Mouse (Mus musculus) gastrocnemius, adult 18-20 months (tissue): ENCODE measurements around the gene Epb41l4b. TPM values are rescaled to one million over a fixed set of nuclear protein-coding genes. Genes with fewer than 3 reads are reported as not detected.
A peak's percentile ranks its signal among the peaks of the same experiment; 100 is the strongest.

ENCODE experiments used
- DNase-seq: peaks from one replicate; pipeline ENCODE4 v3.0.0; 2021; ENCODE audit warnings: low spot score
- total RNA-seq, 2 experiments: library from RNA; stranded (reverse); gene quantifications; 2 replicates each; pipeline ENCODE4 v1.2.3; 2021

Gene Epb41l4b
- total RNA-seq, 2 experiments from 2014 or later, result 3.7 to 4.2 TPM

DNA sequence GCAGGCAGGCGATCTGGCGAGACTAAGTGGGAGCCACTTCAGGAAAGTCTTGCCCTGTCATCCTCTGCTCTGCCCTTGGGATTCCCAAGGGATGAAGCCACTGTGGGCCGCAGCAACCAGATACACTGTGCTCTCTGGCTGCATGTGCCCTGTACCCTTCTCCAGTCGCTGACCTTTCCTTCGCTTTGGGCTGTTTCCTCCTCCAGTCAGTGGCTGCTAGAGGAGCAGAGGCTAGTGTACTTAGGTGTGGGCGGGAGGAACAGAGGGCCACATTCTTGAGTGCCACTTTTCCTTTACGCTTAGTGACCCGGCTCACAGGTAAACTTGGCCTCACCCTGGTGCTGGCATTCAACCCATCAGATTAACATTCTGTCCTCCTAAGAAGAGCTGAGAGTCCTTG lies 10.6 kb upstream of the Epb41l4b start:
- DNase-seq, result peak; percentile 55

DNA sequence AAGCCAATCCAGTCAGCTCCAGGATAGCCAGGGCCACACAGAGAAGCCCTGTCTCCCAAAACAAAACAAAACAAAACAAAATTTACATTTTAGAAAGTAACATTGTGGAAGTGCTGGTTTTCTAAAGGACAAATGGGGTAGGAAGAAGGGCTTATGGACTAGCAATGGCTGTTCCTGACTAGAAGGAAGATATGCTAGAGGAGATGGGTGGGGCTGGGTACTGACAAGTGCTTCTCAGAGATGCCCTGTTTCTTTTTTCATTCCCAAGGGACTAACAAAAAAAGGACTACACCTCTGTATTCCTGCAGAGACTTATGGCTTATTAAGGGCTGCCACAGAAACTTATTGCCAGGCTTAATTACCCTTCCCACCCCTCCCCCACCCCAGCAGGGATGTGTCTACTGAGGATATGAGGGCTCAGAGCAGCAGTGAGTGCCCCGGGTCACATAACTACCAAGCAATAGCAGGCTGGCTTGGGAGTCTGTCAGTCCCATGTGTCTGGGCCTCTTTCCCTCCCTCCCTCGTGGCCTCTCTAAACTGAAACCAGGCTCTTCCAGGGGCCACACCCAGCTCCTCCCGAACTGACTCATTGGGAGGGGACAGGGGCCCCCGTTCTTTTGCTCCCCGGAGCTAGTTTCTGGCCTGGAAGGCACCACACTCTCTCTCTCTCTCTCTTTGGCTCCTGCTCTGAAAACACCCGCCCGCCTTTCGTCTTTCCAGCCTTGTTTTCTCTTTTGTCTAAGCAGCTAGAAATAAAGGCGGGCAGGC lies 10.0 kb upstream of the Epb41l4b start:
- DNase-seq, result peak; percentile 69

DNA sequence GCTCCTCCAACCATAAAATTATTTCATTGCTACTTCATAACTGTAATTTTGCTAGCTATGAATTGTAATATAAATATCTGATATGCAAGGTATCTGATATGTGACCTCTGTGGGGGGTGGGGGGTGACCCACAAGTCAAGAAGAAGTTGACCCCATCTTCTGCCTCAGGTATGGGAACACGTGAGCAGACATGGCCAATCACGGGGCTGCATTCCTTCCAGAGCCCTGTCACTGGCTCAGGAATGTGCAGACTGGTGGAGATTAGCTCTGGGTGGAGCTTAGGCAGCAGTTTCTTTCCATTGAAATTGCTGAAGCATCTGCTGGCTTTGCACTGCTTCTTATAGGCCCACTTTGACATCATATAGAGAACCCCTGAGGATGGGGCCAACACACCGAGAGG lies 4.9 kb upstream of the Epb41l4b start:
- DNase-seq, result no peak

DNA sequence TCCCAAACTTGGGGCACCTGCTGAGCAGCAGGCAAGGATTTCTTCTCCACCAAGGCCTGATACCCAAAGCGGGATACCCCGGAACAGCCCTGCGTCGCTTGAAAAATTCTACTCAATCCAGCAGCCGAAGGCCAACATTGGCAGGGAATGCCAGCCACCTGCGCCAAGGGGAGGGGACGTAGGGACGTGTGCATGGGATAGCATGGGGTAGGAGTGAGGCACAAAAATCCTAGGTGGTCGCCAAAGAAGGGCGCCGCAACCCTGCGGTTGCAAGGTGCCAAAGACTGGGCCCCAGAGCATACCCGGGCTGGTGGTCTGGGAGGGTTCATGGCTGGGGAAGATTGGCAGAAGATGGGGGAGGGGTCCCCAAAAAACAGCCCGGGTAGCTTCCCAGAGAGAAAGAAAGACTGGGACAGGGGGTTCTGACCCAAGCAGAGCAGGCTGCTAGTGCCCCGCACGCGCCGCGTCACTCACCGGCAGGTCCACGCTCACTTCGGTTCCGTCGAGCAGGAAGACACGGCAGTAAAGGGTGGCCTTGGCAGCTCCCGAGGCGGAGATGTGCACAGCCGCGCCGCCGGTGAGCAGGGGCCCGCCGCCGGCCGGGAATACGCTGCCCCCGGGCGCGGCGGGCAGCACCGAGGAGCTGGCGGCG lies 737 bp downstream of the Epb41l4b start:
- DNase-seq, result no peak

DNA sequence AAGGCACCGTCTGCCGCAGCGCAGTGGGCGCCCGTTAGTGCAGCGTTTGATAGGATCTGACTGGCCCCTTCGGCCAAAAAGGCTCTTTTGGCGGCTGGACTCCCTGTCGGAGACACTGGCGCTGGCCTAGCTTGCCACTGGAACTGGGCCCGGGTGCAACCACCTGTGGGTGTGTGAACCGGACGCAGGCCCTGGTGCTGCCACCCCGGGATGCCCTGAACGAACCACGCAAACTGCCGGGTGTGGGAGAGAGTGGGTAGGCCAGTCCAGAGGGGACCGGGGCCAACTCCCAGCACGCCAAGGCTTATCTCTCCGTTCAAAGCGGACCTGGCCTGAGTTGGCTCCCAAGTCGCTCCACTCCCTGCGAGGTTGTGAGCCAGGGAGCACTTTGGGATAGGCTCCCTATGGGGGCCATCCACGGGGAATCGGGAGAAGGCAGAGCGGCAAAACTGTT lies 1.3 kb downstream of the Epb41l4b start:
- no peak for DNase-seq

DNA sequence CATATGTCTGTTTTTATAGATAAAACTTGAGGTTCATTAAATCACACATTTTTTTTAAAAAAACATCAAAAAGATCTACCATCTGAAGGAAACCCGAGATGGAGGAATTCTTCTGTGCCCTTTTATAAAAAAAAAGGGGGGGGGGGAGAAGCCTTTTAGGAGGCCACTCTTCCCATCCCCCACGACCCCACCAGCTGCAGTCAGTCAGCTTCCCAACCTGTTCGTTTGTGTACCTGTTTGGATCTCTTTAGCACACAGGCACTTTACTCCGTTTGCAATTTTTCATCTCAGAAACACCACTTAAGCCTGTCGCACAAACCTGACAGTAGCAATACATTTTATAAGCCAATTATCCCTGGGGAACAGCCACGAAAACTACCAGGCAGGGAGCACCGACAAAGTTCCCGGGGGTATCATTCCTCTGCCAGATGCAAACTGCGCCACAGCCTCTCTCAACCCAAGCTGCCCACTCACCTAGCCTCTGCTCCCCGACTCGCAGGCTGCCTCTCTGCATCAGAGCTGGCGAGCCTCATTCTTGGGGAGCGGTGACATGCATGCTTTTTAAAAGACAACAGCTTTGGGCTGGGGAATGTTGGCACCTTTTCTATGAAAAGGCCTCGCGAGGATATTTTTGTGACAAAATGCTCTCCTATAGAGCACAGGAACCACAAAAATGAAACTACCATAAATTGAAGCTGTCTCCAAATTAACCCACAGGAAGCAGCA lies 2.1 kb downstream of the Epb41l4b start:
- no peak for DNase-seq

DNA sequence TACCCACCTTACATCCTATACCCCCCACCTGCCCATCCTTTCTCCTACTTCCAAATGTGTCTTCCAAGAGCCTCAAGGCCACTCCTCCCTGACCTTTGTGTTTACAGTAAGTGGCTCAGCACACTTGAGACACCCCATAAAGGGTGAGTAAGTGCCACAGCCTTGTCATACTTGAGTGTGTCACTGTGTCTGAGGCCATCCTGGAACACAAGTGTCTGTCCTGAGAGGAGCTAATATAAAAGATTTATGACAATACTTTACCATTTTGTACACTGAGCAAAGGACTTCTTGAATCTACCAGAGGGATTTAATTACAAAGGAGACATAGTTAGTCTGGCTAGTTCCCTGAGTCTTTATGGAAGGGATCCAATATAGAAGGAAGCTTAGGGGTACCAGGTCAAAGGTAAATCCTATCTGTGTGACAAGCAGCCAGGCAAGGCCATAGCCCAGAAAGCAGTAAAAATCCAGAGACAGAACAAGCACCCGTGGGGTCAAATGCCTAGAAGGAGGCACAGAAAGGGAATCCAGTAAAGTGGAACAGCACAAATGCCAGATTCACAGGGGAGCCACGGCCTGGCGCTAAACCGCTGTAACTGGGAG lies 2.9 kb downstream of the Epb41l4b start:
- no peak for DNase-seq

DNA sequence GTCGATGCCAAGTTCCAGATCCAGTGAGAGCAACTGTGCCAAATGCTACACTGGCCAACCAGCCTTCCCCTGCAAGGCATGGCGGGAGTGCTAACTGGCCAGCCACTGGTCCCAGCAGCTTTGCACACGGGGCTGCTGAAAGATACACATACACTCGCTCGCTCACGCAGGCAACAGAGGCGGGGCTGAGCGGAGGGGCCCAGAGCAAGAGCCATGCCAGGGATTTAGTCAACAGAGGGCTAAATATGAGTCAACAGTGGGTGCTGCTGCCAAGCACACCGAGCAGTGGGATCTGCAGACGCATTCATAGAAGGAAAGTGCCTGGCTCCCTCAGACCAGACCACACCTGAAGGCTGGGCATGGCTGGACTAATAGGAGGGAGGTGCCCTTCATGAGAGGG lies 3.8 kb downstream of the Epb41l4b start:
- DNase-seq, result peak; percentile 70

DNA sequence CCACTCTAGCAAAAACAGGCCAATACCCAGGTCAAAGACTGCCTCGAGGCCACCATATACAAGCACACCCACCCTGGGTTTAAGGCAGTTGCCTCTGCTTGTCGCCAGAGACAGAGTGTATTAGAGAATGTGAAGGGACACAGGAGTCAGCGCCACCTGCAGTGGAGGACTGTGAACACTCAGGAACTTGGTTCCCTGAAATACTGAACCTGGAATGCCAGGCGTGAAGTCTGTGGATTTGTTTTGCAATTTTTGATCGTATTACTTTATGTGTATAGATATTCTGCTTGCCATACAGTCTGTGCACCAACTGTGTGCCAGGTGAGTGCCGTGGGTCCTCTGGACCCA lies 5.2 kb downstream of the Epb41l4b start:
- DNase-seq, result no peak

DNA sequence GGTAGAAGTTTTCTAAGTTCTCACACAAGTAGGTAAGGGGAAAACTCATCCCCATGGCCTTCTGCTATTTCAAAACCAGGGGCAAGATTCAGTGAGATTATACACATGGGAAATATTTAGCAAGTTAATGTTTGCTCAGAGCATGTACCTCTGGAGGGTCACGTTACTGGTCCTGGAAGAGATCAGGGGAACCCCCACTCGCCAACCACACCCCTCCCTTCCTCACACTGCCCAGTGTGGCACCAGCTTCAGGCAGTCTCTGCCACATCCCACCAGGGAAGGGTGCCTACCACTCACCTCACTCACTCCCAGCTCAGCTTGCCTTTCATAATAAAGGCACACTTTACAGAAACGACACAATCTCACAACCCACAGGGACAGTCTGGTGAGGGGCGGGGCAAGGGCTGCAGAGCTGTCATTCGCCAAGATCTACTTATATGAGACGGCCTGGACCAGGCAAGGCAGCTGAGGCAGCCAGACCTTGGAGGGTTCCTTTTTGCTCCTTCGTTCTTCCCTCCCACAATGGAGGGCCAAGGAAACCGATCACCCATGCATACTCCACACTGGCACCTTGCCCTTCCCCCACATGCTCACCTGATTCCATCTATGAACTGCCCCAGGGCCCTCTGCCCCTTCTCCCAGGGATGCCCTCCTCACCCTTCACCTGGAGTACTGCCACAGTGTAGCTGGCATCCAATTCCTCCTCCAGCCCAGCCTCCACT lies 5.7 kb downstream of the Epb41l4b start:
- no peak for DNase-seq

DNA sequence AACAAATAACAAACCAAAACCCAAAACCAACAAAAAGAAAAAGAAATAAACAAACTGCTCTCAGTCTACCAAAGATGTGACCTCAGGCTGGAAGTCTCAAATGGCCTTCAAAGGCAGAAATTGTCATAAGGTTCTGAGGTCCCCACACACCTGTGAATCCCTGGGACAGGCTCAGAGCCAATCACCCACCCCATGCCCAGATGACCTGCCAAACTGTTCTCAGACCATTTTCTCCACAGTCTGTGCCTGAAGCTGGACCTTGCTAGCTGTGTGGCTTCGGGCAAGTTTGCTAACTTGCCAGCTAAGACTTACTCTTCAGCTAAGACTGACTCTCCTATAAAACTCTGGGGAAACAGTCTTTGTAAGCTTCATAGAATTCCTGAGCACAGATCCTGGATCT lies 7.8 kb downstream of the Epb41l4b start:
- no peak for DNase-seq

DNA sequence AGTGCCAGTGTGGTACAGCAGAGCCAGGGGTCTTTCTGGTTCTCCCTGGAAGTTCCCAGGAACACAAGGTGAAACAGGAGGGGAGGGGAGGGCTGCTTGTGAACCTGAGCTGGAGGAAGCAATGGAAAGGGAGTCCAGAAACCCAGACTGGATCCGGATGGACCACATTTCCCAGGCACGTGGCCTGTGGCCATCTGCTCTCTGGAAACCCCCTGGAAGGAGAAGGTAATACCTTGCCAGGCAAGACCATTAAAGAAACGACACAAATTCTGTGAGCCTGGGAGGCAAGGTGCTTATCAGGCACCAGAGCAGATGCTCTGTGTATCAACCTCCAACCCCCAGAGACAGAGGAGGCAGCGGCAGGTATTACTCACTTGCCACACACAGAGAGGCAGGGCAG lies 8.7 kb downstream of the Epb41l4b start:
- no peak for DNase-seq

DNA sequence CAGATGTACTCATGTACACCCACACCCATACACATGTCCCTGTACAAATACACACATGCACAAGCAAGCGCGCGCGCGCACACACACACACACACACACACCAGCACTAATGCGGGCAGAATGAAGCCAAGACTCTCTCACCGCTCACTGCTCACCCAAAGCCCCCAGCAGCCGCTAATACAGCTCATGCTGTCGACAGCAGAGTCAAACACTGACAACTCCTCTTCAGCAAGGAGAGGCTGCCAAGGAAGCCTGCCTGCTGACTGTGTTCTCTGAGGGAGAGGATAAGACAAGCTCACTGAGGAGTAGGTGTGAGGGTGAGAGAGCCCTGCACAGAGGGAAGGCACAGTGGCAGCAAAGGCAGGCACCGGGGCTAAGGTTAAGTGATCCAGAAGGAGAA lies 11.4 kb downstream of the Epb41l4b start:
- no peak for DNase-seq

DNA sequence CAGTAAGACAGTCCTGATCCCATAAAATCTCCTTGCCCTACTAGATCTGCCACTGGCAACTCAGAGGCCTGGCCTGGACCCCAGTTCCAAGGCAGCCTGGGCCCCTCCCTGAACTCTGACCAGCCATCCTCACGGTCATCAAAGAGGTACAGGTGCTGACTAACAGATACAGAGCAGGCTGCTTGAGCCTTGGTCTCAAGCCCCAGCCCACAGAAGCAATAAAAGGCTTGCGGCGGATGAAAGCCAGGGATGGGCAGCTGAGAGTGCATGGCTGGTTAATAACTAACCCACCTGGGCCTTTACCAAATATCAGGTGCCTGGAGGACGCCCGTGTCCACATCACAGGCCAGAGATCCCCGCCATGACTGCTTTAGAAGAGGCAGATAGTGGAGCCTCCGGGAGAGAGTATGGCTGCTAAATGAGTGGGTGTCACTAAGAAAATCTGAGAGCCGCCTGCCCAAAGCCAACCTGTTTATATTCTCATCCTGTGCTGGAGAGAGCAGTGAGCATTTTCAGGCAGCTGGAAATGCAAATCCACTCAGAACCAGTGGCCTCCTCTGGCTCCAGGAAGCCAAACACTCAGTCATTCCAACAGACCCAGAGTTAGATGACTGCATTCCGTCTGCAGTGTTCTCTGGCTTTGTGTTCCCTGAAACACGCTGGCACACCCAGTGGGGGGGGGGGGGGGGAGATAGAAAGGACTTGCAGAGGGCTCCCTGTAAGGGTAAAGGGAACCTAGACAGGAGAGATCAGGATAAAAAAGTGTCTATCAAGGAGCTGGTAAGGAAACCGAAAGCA lies 13.3 kb downstream of the Epb41l4b start:
- DNase-seq, result no peak

DNA sequence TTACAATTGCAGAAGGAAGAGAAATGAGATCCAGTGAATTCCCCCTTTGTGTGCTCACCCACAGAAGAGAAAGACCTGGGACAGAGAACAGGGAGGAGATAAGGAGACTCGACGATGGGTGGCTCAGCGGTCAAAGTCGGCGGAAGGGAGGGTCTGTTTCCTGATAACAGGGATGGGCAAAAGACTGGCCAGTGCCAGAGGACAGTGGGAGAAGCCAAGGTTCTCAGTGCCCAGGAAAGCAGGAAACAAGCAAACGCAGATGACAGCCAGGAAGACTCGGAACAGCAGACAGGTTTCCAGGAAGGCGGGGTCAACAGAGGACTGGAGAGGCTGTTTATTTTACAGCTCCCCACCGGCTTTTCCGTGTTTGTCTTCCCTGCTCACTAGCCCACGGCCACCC lies 20.2 kb downstream of the Epb41l4b start:
- no peak for DNase-seq

DNA sequence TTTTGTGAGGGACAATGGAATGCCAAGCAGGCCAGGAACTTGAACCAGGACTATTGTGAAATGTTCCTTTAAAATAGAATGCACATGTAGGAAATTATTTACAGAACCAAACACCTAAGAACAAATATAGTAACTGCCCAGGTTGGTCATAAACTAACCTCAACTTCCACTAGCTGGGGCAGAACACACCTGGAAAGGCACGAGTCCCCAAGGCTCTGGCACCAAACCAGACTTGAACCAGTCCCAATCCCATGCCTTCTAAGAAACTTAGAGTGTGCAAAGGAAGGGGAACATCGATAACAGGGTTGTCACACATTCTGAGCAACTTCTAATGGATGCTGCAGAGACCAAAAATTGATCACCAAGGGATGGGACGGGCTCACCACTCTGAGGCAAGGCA lies 21.1 kb downstream of the Epb41l4b start:
- DNase-seq, result no peak

DNA sequence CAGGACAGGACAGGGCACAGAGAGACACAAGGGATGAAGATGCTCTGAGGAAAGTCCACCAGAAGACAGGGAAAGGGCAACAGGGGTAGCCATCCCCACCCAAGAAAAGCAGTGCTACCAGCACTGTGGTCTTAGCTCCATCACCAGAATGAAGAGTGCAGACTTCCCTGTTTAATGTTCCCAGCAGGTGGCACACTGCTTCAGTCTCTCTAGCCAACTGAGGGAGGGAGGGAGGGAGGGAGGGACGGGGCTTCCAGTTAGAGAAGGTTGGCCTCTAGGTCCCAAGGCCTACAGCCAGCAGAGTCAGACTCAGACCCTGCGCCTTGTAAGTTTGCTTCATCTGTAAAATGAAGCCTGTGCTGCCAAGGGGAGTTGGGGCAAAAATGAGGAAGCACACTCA lies 22.7 kb downstream of the Epb41l4b start:
- peak; percentile 39 for DNase-seq

DNA sequence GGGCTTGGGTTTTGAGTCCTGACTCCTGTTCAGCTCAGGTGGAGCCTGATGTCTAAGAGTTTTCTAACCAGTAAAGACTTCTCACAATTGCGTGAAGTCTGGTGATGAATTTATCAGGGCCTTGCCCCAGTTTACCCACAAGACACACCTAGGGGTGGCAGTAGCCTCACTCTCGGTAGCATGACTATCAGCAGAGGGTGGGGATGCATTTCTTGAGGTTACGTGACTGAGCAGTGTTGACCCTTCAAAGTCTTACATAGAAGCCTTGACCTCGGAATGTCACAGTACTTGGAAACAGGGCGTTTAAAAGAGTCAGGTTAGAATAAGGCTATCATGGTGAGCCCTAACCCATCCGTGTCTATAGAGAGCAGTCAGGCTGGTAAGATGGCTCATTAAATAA lies 23.3 kb downstream of the Epb41l4b start:
- DNase-seq, result no peak

DNA sequence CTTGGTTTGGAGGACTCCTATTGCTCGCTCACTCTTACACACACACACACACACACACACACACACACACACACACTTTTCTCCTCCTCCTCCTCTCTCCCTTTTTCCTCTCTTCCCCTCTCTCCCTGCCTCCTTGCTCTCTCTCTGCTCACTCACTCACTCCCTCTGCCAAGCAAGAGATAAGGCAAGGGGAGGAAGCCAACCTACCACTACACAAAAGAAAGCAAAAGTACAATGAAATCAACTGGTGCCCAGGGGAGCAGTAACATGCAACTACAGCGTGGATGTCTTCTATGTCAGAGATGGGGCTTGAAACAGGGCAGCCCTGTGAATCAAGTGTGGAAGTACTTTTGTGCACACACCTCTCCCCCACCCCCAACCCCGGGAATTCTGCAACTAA lies 24.4 kb downstream of the Epb41l4b start:
- no peak for DNase-seq

DNA sequence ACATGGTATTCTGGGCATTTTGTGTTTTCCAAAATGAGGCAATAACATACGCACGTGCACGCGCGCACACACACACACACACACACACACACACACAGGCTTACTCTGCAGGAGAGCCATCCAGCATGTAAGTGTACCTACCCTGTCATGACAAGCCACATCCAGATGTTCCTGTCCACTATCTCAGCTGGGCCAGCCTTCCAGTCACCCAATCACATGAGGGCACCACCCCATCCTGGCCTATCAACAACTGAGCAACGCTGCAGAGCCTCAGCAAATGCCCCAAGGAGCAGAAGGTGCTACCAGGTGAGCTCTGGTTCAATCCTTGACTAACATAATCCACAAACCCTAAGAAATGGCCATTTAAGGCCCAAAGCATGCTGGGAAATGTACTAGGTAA lies 27.0 kb downstream of the Epb41l4b start:
- DNase-seq, result no peak
